Mouse (Mus musculus) brain, embryonic 14.5 days (tissue): ENCODE measurements at regions not wholly inside any gene's neighbourhood (a gene's known extent, or its start where the extent isn't known, plus 50 kb on each side); places are given as distances from the start of the nearest gene placed in this dataset.

Experiments used
- CTCF ChIP-seq: fragments of 200-500 bp; IDR thresholded peaks from 2 replicates; pipeline ENCODE4 v1.5.1; 2012; ENCODE audit warnings: inconsistent platforms, mild to moderate bottlenecking, moderate library complexity, borderline replicate concordance; ENCODE audit not compliant: insufficient read depth, insufficient read length; ENCODE audit errors: extremely low read depth
- POLR2A ChIP-seq: fragments of 200-500 bp; IDR thresholded peaks from 2 replicates; pipeline ENCODE4 v1.6.1; 2012; ENCODE audit warnings: mild to moderate bottlenecking, inconsistent platforms, borderline replicate concordance; ENCODE audit not compliant: poor library complexity, insufficient read depth, insufficient read length, severe bottlenecking; ENCODE audit errors: extremely low read depth

GRCm38 (mm10) chr7:64101679-64102078 lies 52.0 kb upstream of the Trpm1 start:
- TF ChIP-seq POLR2A (no peak), CTCF (no peak)
